Mouse (Mus musculus) left cerebral cortex, adult 8-10 months (tissue): ENCODE measurements around the gene Map2k5. TPM values are rescaled to one million over a fixed set of nuclear protein-coding genes. Genes with fewer than 3 reads are reported as not detected.

Experiments used
- DNase-seq, 2 experiments: peaks; one replicate each; pipeline ENCODE4 v3.0.0; 2022; ENCODE audit warnings: low spot score in 2 of 2
- total RNA-seq, 4 experiments: library from RNA; stranded (reverse); gene quantifications; 2 replicates each; pipeline ENCODE4 v1.2.4; 2022

Gene Map2k5
- total RNA-seq, 4 experiments from 2014 or later = 33.9 to 36.7 (median 35.6) TPM

- no peak for DNase-seq
Measured at GRCm38 (mm10) chr9:63192809-63193208, 184.9 kb downstream of the Map2k5 start.

- DNase-seq = no peak
Measured at GRCm38 (mm10) chr9:63187310-63187709, 190.4 kb downstream of the Map2k5 start.

GRCm38 (mm10) chr9:63185249-63185648 is 192.5 kb downstream of the Map2k5 start:
- DNase-seq = no peak

- no peak for DNase-seq
Measured at GRCm38 (mm10) chr9:63183864-63184263, 193.8 kb downstream of the Map2k5 start.

GRCm38 (mm10) chr9:63182306-63182960 is 195.3 kb downstream of the Map2k5 start:
- DNase-seq = no peak

GRCm38 (mm10) chr9:63181337-63182178 is 196.1 kb downstream of the Map2k5 start:
- DNase-seq = no peak

GRCm38 (mm10) chr9:63178296-63178695 is 199.4 kb downstream of the Map2k5 start:
- DNase-seq = no peak

GRCm38 (mm10) chr9:63174001-63174721 is 203.5 kb downstream of the Map2k5 start:
- no peak for DNase-seq

GRCm38 (mm10) chr9:63171951-63172350 is 205.8 kb downstream of the Map2k5 start:
- DNase-seq = no peak

GRCm38 (mm10) chr9:63169127-63169526 is 208.6 kb downstream of the Map2k5 start:
- no peak for DNase-seq

GRCm38 (mm10) chr9:63165070-63165469 is 212.6 kb downstream of the Map2k5 start:
- no peak for DNase-seq

GRCm38 (mm10) chr9:63163756-63164155 is 213.9 kb downstream of the Map2k5 start:
- DNase-seq = no peak

GRCm38 (mm10) chr9:63151949-63152348 is 225.8 kb downstream of the Map2k5 start:
- DNase-seq = no peak

- no peak for DNase-seq
Measured at GRCm38 (mm10) chr9:63151072-63151870, 226.4 kb downstream of the Map2k5 start.

GRCm38 (mm10) chr9:63150086-63150800 is 227.5 kb downstream of the Map2k5 start:
- DNase-seq = no peak

- no peak for DNase-seq
Measured at GRCm38 (mm10) chr9:63149372-63149766, 228.3 kb downstream of the Map2k5 start.

GRCm38 (mm10) chr9:63148410-63149371 is 229.0 kb downstream of the Map2k5 start, which contains the start of gene Skor1:
TSS of gene Skor1 (minus strand) at chr9:63148961.
- DNase-seq = no peak

GRCm38 (mm10) chr9:63147786-63148409 is 229.8 kb downstream of the Map2k5 start:
- no peak for DNase-seq

GRCm38 (mm10) chr9:63147296-63147695 is 230.4 kb downstream of the Map2k5 start:
- DNase-seq = no peak
